Mouse (Mus musculus) cortical plate, adult 2 months (tissue): ENCODE data around the gene Tmem245. TPM values are rescaled to one million over a fixed set of nuclear protein-coding genes. Genes with fewer than 3 reads are reported as not detected.

Source experiments
- H3K27ac ChIP-seq: fragments of 200-500 bp; 2 replicates; pipeline ENCODE4 v1.5.1; 2012; ENCODE audit warnings: low read length, control low read depth, inconsistent platforms; ENCODE audit not compliant: insufficient read depth
- H3K4me1 ChIP-seq: fragments of 200-500 bp; 2 replicates; pipeline ENCODE4 v1.6.1; 2011; ENCODE audit warnings: low read length; ENCODE audit not compliant: control insufficient read depth, insufficient read depth
- H3K4me3 ChIP-seq: fragments of 200-500 bp; 2 replicates; pipeline ENCODE4 v1.5.1; 2011; ENCODE audit warnings: mild to moderate bottlenecking, low read length, control low read depth; ENCODE audit not compliant: insufficient read depth
- CTCF ChIP-seq: fragments of 200-500 bp; IDR thresholded peaks from 2 replicates; pipeline ENCODE4 v1.5.1; 2011; ENCODE audit warnings: mild to moderate bottlenecking, control low read depth, low read length; ENCODE audit not compliant: insufficient read depth; ENCODE audit errors: extremely low read depth
- POLR2A ChIP-seq: fragments of 200-500 bp; IDR thresholded peaks from 2 replicates; pipeline ENCODE4 v1.6.1; 2011; ENCODE audit warnings: mild to moderate bottlenecking, low read length, control low read depth; ENCODE audit not compliant: insufficient read depth; ENCODE audit errors: extremely low read depth
- polyA plus RNA-seq: library from polyadenylated mRNA; depleted of rRNA; stranded (reverse); fragments of >200 nt; gene quantifications from 2 replicates; pipeline ENCODE4 v1.2.3, GENCODE M21; 2012; rRNA removed

Gene Tmem245
- polyA plus RNA-seq: 17.4 and 17.5 TPM in 2 replicates

- H3K4me1 ChIP-seq: peaks cover 12% of the 10 kb centered on the region
- H3K4me3 ChIP-seq: peak within 1 kb of the TSS; percentile 53
- peak within 1 kb of the TSS; percentile 70 for H3K27ac ChIP-seq
- no peak for TF ChIP-seq CTCF
- TF ChIP-seq POLR2A: peak; percentile 31; the same call in 1 of the 2 replicates
Observed at GRCm38 (mm10) chr4:56946641-56947640, at the start of gene Tmem245. Gene Tmem245 (minus strand): TSS chr4:56947437.

GRCm38 (mm10) chr4:56993331-56993730 lies 46.1 kb upstream of the Tmem245 start:
- Histone ChIP-seq H3K27ac (no peak overlapping the region), H3K4me3 (no peak overlapping the region), H3K4me1 (peaks cover 4% of the 10 kb centered on the region)
- TF ChIP-seq CTCF (no peak), POLR2A (no peak)

- H3K27ac ChIP-seq: no peak overlapping the region
- H3K4me1 ChIP-seq: peaks cover 4% of the 10 kb centered on the region
- H3K4me3 ChIP-seq: no peak overlapping the region
- TF ChIP-seq POLR2A: no peak
- no peak for TF ChIP-seq CTCF
Observed at GRCm38 (mm10) chr4:56991951-56992350, 44.7 kb upstream of the Tmem245 start.

- Histone ChIP-seq H3K27ac (peak within 1 kb of the TSS; percentile 93), H3K4me1 (peaks cover 4% of the 10 kb centered on the region), H3K4me3 (peak within 1 kb of the TSS; percentile 95)
- TF ChIP-seq POLR2A: peak; percentile 67; the same call in 1 of the 2 replicates
- TF ChIP-seq CTCF: no peak
Observed at GRCm38 (mm10) chr4:56990215-56990584, 43.0 kb upstream of the Tmem245 start, which contains the start of gene Frrs1l. Gene Frrs1l (minus strand): TSS chr4:56990391.

GRCm38 (mm10) chr4:56989431-56990214 lies 42.4 kb upstream of the Tmem245 start:
- Histone ChIP-seq H3K4me3 (peak overlapping the region; percentile 95), H3K4me1 (peaks cover 4% of the 10 kb centered on the region), H3K27ac (peak overlapping the region; percentile 93)
- TF ChIP-seq POLR2A (0 out of 2 replicates have a peak, but pooled peaks have one; percentile 9), CTCF (no peak)

GRCm38 (mm10) chr4:56965586-56966179 lies 18.4 kb upstream of the Tmem245 start:
- H3K27ac ChIP-seq: no peak overlapping the region
- no peak overlapping the region for H3K4me3 ChIP-seq
- H3K4me1 ChIP-seq: peaks cover 5% of the 10 kb centered on the region; the same call in 1 of the 2 replicates
- TF ChIP-seq CTCF (no peak), POLR2A (no peak)

GRCm38 (mm10) chr4:56963687-56964086 lies 16.4 kb upstream of the Tmem245 start:
- TF ChIP-seq POLR2A (no peak), CTCF (no peak)

GRCm38 (mm10) chr4:56961320-56961925 lies 14.2 kb upstream of the Tmem245 start:
- Histone ChIP-seq H3K4me3 (no peak overlapping the region), H3K27ac (no peak overlapping the region), H3K4me1 (peaks cover 3% of the 10 kb centered on the region; the same call in 1 of the 2 replicates)
- TF ChIP-seq POLR2A (no peak), CTCF (no peak)

More at GRCm38 (mm10) chr4:56963687-56964086, 16.4 kb upstream of the Tmem245 start:
- H3K4me3 ChIP-seq: no peak overlapping the region
- no peak overlapping the region for H3K27ac ChIP-seq
- peaks cover 5% of the 10 kb centered on the region; the same call in 1 of the 2 replicates for H3K4me1 ChIP-seq
